Mouse (Mus musculus) T-helper 1 cell (primary cell): ENCODE measurements at regions not wholly inside any gene's neighbourhood (a gene's known extent, or its start where the extent isn't known, plus 50 kb on each side); places are given as distances from the start of the nearest gene placed in this dataset.

Source experiments
- in situ Hi-C: fragments of 300-600 bp; cut with MboI, MseI; formaldehyde crosslinking; loops from one replicate; pipeline ENCODE4 v1.15.1; 2025; ENCODE audit warnings: high pct_unique_total_duplicates

- in situ Hi-C loops = no loop called here
Measured at GRCm38 (mm10) chr3:50933090-50933443, 291.2 kb upstream of the Noct start.

GRCm38 (mm10) chr3:50939602-50940001 lies 284.6 kb upstream of the Noct start:
- in situ Hi-C loops = no loop called here

- in situ Hi-C loops = no loop called here
Measured at GRCm38 (mm10) chr3:50940656-50941055, 283.6 kb upstream of the Noct start.

- in situ Hi-C loops = no loop called here
Measured at GRCm38 (mm10) chr3:50953456-50953855, 270.8 kb upstream of the Noct start.

GRCm38 (mm10) chr3:50970386-50970785 lies 253.9 kb upstream of the Noct start:
- in situ Hi-C loops = no loop called here

GRCm38 (mm10) chr3:50973081-50973480 lies 251.2 kb upstream of the Noct start:
- in situ Hi-C loops = no loop called here

GRCm38 (mm10) chr3:50976141-50976780 lies 248.0 kb upstream of the Noct start:
- in situ Hi-C loops = no loop called here

GRCm38 (mm10) chr3:50976818-50977217 lies 247.4 kb upstream of the Noct start:
- in situ Hi-C loops = no loop called here

GRCm38 (mm10) chr3:50978636-50979035 lies 245.6 kb upstream of the Noct start:
- in situ Hi-C loops = no loop called here

GRCm38 (mm10) chr3:50979592-50979991 lies 244.7 kb upstream of the Noct start:
- in situ Hi-C loops = no loop called here

GRCm38 (mm10) chr3:50981751-50982150 lies 242.5 kb upstream of the Noct start:
- in situ Hi-C loops = no loop called here

GRCm38 (mm10) chr3:50982649-50983048 lies 241.6 kb upstream of the Noct start:
- in situ Hi-C loops = no loop called here

GRCm38 (mm10) chr3:50983126-50983525 lies 241.1 kb upstream of the Noct start:
- in situ Hi-C loops = no loop called here

GRCm38 (mm10) chr3:50983962-50984765 lies 240.1 kb upstream of the Noct start:
- in situ Hi-C loops = no loop called here

- in situ Hi-C loops = no loop called here
Measured at GRCm38 (mm10) chr3:50987821-50988220, 236.4 kb upstream of the Noct start.

- in situ Hi-C loops = no loop called here
Measured at GRCm38 (mm10) chr3:50990810-50991209, 233.4 kb upstream of the Noct start.

- in situ Hi-C loops = no loop called here
Measured at GRCm38 (mm10) chr3:50992581-50993313, 231.5 kb upstream of the Noct start.

GRCm38 (mm10) chr3:50999745-51000144 lies 224.5 kb upstream of the Noct start:
- in situ Hi-C loops = loop anchor here (10.0 kb wide), 1 partner anchor 1485 kb away; no protein-coding TSS in a partner anchor

GRCm38 (mm10) chr3:51000938-51001337 lies 223.3 kb upstream of the Noct start:
- in situ Hi-C loops = loop anchor here (10.0 kb wide), 1 partner anchor 1486 kb away; no protein-coding TSS in a partner anchor

- in situ Hi-C loops = loop anchor here (10.0 kb wide), 1 partner anchor 1488 kb away; no protein-coding TSS in a partner anchor
Measured at GRCm38 (mm10) chr3:51002662-51003061, 221.6 kb upstream of the Noct start.

GRCm38 (mm10) chr3:51003506-51004170 lies 220.6 kb upstream of the Noct start:
- in situ Hi-C loops = loop anchor here (10.0 kb wide), 1 partner anchor 1489 kb away; no protein-coding TSS in a partner anchor

GRCm38 (mm10) chr3:51004216-51004615 lies 220.0 kb upstream of the Noct start:
- in situ Hi-C loops = loop anchor here (10.0 kb wide), 1 partner anchor 1489 kb away; no protein-coding TSS in a partner anchor
